Mouse (Mus musculus) hindbrain, embryonic 14.5 days (tissue): ENCODE results near the gene Thada. TPM values are rescaled to one million over a fixed set of nuclear protein-coding genes. Genes with fewer than 3 reads are reported as not detected.
"Not testable (repeated sequence)": the region's sequence is repeated elsewhere in the genome, so short reads cannot be mapped to it uniquely, and the experiment has no call there.

Experiments
- ATAC-seq: fragments of 200-750 bp; cut with Nextera tagmentation; 2 replicates; pipeline ENCODE4 v1.8.0; 2017; ENCODE audit warnings: moderate number of reproducible peaks, mild to moderate bottlenecking, moderate TSS enrichment, moderate library complexity; ENCODE audit not compliant: low FRiP score
- DNase-seq: peaks from one replicate; pipeline ENCODE4 v3.0.0-alpha.2; 2015; ENCODE audit warnings: low spot score
- H3K27ac ChIP-seq: fragments of 300-500 bp; sonication (generic); 2 replicates; pipeline ENCODE4 v1.5.1; 2014; ENCODE audit warnings: mild to moderate bottlenecking, moderate library complexity
- H3K27me3 ChIP-seq: fragments of 300-500 bp; sonication (generic); 2 replicates; pipeline ENCODE4 v1.6.1; 2014; ENCODE audit warnings: mild to moderate bottlenecking, low read length, mixed read lengths; ENCODE audit not compliant: control insufficient read depth, insufficient read depth
- H3K36me3 ChIP-seq: fragments of 300-500 bp; sonication (generic); replicated peaks from 2 replicates; pipeline ENCODE4 v1.6.1; 2014; ENCODE audit not compliant: control insufficient read depth, insufficient read depth
- H3K4me1 ChIP-seq: fragments of 300-500 bp; sonication (generic); replicated peaks from 2 replicates; pipeline ENCODE4 v1.6.1; 2014; ENCODE audit warnings: antibody characterized with exemption, low read length, mixed read lengths; ENCODE audit not compliant: control insufficient read depth, insufficient read depth
- H3K4me2 ChIP-seq: fragments of 300-500 bp; sonication (generic); replicated peaks from 2 replicates; pipeline ENCODE4 v1.6.1; 2014; ENCODE audit warnings: mild to moderate bottlenecking, moderate library complexity
- H3K4me3 ChIP-seq: fragments of 300-500 bp; sonication (generic); replicated peaks from 2 replicates; pipeline ENCODE4 v1.5.1; 2014; ENCODE audit warnings: mild to moderate bottlenecking, low read length
- H3K9ac ChIP-seq: fragments of 300-500 bp; sonication (generic); 2 replicates; pipeline ENCODE4 v1.6.1; 2014
- H3K9me3 ChIP-seq: fragments of 300-500 bp; sonication (generic); 2 replicates; pipeline ENCODE4 v1.6.1; 2016; ENCODE audit warnings: low read length; ENCODE audit not compliant: control insufficient read depth
- WGBS: fragments of 180-500 bp; shearing (Covaris S2); extraction: QIAGEN DNeasy Blood & Tissue Kit; methylation state at CpG from one replicate; pipeline ENCODE4 v1.1.7; 2014; 5-methylcytosine and 5-hydroxymethylcytosine counted together
- polyA plus RNA-seq: library from polyadenylated mRNA; unstranded; fragments of >200 nt; fragmentation: Nextera tagmentation; extraction: Ambion mirVana; gene quantifications from 2 replicates; pipeline ENCODE4 v1.2.1, GENCODE M21; 2014

Gene Thada
- polyA plus RNA-seq, 1 experiment from 2014 or later, result 9.0 TPM

- Histone ChIP-seq H3K4me3 (no peak overlapping the region), H3K27ac (no peak overlapping the region), H3K4me2 (no peak overlapping the region), H3K4me1 (no peaks in the 10 kb centered on the region), H3K9me3 (no peaks in the 10 kb centered on the region), H3K36me3 (no peaks in the 10 kb centered on the region), H3K9ac (no peak overlapping the region), H3K27me3 (no peaks in the 10 kb centered on the region)
- 74% methylated on average over 2 of the region's 2 CpGs for WGBS
- no peak for ATAC-seq
- no peak for DNase-seq
Measured at GRCm38 (mm10) chr17:84239679-84240292, 226.2 kb downstream of the Thada start.

DNA sequence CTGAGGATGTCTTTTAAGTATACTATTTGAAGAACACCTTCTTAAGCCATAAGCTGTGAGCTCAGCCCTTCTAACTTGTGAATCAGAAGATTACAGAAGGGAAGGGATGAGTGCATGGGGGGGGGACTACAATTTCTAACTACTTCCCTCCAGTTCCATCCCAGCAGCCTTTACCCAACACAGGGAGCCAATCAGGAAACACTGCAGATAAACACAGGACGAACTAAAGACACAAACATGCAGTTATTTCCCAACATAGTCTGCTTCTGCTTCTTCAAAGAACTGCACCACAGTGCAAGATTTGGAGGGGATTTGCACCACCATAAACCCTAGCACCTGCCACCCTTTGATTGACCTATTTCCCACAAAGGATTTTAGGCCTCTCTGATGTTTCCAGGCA is 227.8 kb downstream of the Thada start:
- 85% methylated on average over 1 of the region's 1 CpGs for WGBS
- no peaks in the 10 kb centered on the region for H3K27me3 ChIP-seq
- no peak overlapping the region for H3K9ac ChIP-seq
- H3K27ac ChIP-seq, result no peak overlapping the region
- no peaks in the 10 kb centered on the region; the same call in 1 of the 2 replicates for H3K36me3 ChIP-seq
- H3K9me3 ChIP-seq, result no peaks in the 10 kb centered on the region
- no peak overlapping the region for H3K4me3 ChIP-seq
- no peaks in the 10 kb centered on the region for H3K4me1 ChIP-seq
- no peak for DNase-seq
- no peak overlapping the region for H3K4me2 ChIP-seq
- ATAC-seq, result no peak

GRCm38 (mm10) chr17:84236781-84237557 is 229.0 kb downstream of the Thada start:
- no peaks in the 10 kb centered on the region for H3K4me1 ChIP-seq
- 97% methylated on average over 7 of the region's 7 CpGs for WGBS
- H3K4me2 ChIP-seq, result no peak overlapping the region
- ATAC-seq, result no peak
- H3K4me3 ChIP-seq, result no peak overlapping the region
- DNase-seq, result no peak
- no peak overlapping the region for H3K9ac ChIP-seq
- H3K36me3 ChIP-seq, result no peaks in the 10 kb centered on the region; the same call in 1 of the 2 replicates
- H3K27ac ChIP-seq, result no peak overlapping the region
- H3K27me3 ChIP-seq, result no peaks in the 10 kb centered on the region
- H3K9me3 ChIP-seq, result no peaks in the 10 kb centered on the region

DNA sequence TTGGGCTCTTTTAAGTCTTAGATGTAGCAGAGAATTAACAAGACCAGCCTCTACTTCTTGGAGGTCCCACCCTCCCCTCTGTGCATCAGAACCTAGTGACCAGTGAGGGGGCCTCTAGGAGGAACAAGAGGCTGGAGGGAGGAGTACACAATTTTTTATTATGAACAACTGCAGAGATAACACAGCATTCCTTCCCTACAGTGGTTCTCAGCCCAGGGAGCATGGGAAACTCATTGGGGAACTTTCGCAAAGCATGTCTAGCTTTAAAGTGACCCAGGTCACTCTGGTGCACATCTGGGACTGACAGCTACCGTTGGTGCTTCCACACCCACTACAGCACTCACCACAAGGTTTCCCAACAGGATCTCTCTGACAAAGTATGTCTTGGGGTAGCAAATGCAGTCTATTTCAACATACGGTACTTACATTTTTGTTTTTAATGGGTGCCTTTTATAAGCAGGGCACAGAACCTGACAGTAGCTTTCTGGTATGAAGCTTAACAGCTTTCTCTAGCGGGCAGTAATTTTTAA is 230.5 kb downstream of the Thada start:
- WGBS, result 91% methylated on average over 4 of the region's 4 CpGs
- DNase-seq, result no peak
- Histone ChIP-seq H3K27me3 (no peaks in the 10 kb centered on the region), H3K4me2 (no peak overlapping the region), H3K9me3 (no peaks in the 10 kb centered on the region), H3K4me1 (no peaks in the 10 kb centered on the region), H3K9ac (no peak overlapping the region), H3K27ac (no peak overlapping the region), H3K36me3 (no peaks in the 10 kb centered on the region; the same call in 1 of the 2 replicates), H3K4me3 (no peak overlapping the region)
- no peak for ATAC-seq

GRCm38 (mm10) chr17:84234785-84235184 is 231.2 kb downstream of the Thada start:
- 100% methylated on average over 2 of the region's 4 CpGs for WGBS
- H3K4me2 ChIP-seq, H3K27me3 ChIP-seq, H3K4me3 ChIP-seq, DNase-seq, H3K9me3 ChIP-seq, H3K4me1 ChIP-seq, ATAC-seq, H3K36me3 ChIP-seq, H3K9ac ChIP-seq, H3K27ac ChIP-seq: not testable (repeated sequence)

GRCm38 (mm10) chr17:84233758-84234157 is 232.2 kb downstream of the Thada start:
- no peak for ATAC-seq
- H3K9ac ChIP-seq, result no peak overlapping the region
- H3K27me3 ChIP-seq, result no peaks in the 10 kb centered on the region
- no peak for DNase-seq
- no peak overlapping the region for H3K4me2 ChIP-seq
- H3K4me3 ChIP-seq, result no peak overlapping the region
- 98% methylated on average over 2 of the region's 2 CpGs for WGBS
- H3K27ac ChIP-seq, result no peak overlapping the region
- H3K4me1 ChIP-seq, result no peaks in the 10 kb centered on the region
- H3K36me3 ChIP-seq, result no peaks in the 10 kb centered on the region; the same call in none of the 2 replicates
- no peaks in the 10 kb centered on the region for H3K9me3 ChIP-seq

DNA sequence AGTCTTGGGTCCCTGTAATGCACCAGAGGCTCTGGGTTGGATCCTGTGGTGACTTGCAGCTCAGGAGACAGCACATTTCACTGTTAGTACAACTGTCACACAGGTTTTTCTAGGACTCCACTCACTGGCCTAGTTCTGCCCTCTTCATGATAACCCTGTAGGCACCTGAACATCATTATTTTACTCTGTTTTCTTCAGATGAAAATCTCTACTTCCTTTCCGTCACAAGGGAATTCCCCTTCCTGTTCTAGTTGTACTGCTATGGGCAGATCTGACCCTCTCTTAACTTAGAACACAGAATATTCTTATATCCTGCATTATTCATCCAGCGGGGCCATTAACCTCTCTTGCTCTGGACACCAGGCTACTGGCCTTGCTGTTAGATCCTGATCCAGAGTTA is 234.6 kb downstream of the Thada start:
- no peaks in the 10 kb centered on the region for H3K27me3 ChIP-seq
- no peak overlapping the region for H3K9ac ChIP-seq
- no peak overlapping the region for H3K4me3 ChIP-seq
- DNase-seq (no peak), ATAC-seq (no peak)
- WGBS, result 94% methylated on average over 2 of the region's 2 CpGs
- peaks cover 15% of the 10 kb centered on the region for H3K36me3 ChIP-seq
- no peak overlapping the region for H3K4me2 ChIP-seq
- no peaks in the 10 kb centered on the region for H3K4me1 ChIP-seq
- no peaks in the 10 kb centered on the region for H3K9me3 ChIP-seq
- no peak overlapping the region for H3K27ac ChIP-seq

DNA sequence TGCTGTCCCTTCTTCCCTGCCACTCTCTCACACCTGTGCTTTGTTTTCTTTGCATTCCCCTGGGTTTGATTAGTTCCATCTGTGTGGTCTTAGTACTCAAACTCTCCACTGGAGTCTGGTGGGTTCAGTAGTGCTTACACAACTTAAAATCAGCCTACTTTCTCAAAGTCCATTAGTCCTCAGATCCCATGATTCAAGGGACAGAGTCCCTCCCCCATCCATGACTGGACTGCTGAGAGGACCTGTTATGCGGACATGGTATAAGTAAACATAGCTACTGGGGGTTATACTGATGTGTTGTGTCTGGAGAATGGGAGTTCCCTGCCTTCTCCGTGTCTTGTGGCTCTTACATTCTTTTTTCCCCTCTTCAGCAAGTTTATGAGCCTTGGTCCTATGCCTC is 237.8 kb downstream of the Thada start:
- no peak for ATAC-seq
- Histone ChIP-seq H3K36me3 (peaks cover 28% of the 10 kb centered on the region), H3K27ac (no peak overlapping the region), H3K27me3 (no peaks in the 10 kb centered on the region), H3K4me2 (no peak overlapping the region), H3K9ac (no peak overlapping the region), H3K9me3 (no peaks in the 10 kb centered on the region), H3K4me1 (no peaks in the 10 kb centered on the region), H3K4me3 (no peak overlapping the region)
- no peak for DNase-seq
- 94% methylated on average over 2 of the region's 2 CpGs for WGBS

GRCm38 (mm10) chr17:84226681-84227080 is 239.3 kb downstream of the Thada start:
- H3K4me3 ChIP-seq, result no peak overlapping the region
- H3K27me3 ChIP-seq, result no peaks in the 10 kb centered on the region
- 85% methylated on average over 6 of the region's 6 CpGs for WGBS
- H3K9ac ChIP-seq, result no peak overlapping the region
- DNase-seq (no peak), ATAC-seq (no peak)
- H3K4me2 ChIP-seq, result no peak overlapping the region
- H3K36me3 ChIP-seq, result peaks cover 37% of the 10 kb centered on the region
- no peaks in the 10 kb centered on the region for H3K9me3 ChIP-seq
- H3K4me1 ChIP-seq, result no peaks in the 10 kb centered on the region
- H3K27ac ChIP-seq, result no peak overlapping the region
